Mouse (Mus musculus) B cell, adult 62 days (primary cell): Measurements from ENCODE around the gene Gnb4. TPM values are rescaled to one million over a fixed set of nuclear protein-coding genes. Genes with fewer than 3 reads are reported as not detected.

Experiments used
- total RNA-seq: library from RNA; stranded (reverse); gene quantifications from 4 replicates; pipeline ENCODE4 v1.2.4, GENCODE M21; 2023

Gnb4 gene
- total RNA-seq: 23.5 to 30.0 TPM (median 26.9 TPM) in 4 replicates

DNA sequence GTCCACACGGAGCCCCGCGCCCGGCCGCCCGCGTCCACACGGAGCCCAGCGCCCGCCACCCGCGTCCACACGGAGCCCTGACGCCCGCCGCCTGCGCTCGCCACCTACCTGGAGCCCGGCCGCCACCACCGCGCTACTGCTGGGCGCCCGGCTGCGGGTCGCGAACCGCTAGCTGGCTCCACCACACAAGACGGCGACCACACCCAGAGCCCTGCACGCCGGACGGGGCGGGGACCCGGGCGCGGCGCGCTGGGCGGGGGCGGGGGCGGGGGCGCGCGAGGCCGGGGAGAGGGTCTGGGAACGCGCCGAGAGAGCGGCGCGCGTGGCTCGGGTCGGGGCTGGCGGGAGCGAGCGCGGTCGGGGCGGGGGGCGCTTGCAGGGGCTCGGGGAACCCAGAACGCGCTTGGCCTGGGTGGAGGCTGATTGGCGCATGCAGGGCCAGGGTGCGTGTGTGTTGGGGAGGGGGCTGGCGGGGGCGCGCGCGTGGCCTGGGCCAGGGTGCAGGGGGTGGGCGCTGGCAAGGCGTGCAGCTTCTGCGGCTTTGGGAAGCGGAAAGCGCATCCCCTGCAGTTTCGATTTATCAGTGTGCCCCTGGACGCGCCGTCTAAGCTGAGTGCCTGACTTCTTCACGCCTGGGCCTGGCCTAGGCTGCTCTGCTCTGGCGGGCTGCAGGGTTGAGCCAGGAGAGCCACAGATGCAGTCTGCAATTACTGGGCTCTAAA is at the start of gene Gnb4:
Gene Gnb4 (minus strand): TSS at position 255 of the 722 bp plus-strand sequence.

Other genes with a start within 250 kb of the Gnb4 start
- 52.0 to 71.8 TPM (median 55.0 TPM) in 4 replicates for gene Pik3ca, start 218.9 kb downstream of the Gnb4 start, total RNA-seq
- gene Kcnmb3, start 124.4 kb downstream of the Gnb4 start, total RNA-seq: 0.31 to 1.4 TPM (median 0.69 TPM) in 3 of 4 replicates, not detected in the other
- gene Zfp639, start 106.3 kb downstream of the Gnb4 start, total RNA-seq: 45.7 to 50.7 TPM (median 49.2 TPM) in 4 replicates
- 30.4 to 36.7 TPM (median 32.8 TPM) in 4 replicates for gene Mfn1, start 87.1 kb downstream of the Gnb4 start, total RNA-seq
- 54.7 to 71.5 TPM (median 65.0 TPM) in 4 replicates for gene Actl6a, start 89.7 kb upstream of the Gnb4 start, total RNA-seq
- 68.2 to 74.3 TPM (median 69.7 TPM) in 4 replicates for gene Ndufb5, start 120.4 kb upstream of the Gnb4 start, total RNA-seq
- 6.4 to 9.6 TPM (median 8.3 TPM) in 4 replicates for gene Mrpl47, start 121.0 kb upstream of the Gnb4 start, total RNA-seq
- not detected in 4 replicates for gene Usp13, start 201.0 kb upstream of the Gnb4 start, total RNA-seq